22 mouse cellular contexts compared by ENCODE assay signal in the genomic region with DNA sequence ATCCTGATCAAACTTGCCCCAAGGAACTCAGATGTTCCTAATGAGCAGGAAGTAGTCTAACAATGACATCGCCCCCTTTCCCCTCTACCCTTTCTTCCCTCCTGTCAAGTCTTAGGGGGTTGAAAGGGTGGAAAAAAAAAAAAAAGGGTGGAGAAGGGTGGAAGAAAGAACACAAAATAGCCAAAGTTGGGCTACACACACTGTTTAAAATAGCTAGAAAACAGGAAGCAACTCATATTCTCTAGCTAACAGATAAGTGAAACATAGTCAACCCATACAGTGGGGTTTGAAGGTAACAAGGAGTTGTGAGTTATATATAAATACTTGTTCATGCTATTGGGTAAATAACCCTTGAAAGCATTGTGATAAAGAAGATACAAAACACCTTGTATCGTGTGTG. TPM values are rescaled to one million over a fixed set of nuclear protein-coding genes. Genes with fewer than 3 reads are reported as not detected.
DNase-seq lines count a peak whose midpoint lies in the region; TF ChIP-seq lines count a peak whose summit lies in the region.
"Had no signal": no experiment of that assay in that cellular context is flagged by ENCODE, and none has a peak within 500 bp of the region (broad histone marks: within the 10 kb centered on the region; RNA-seq: fewer than 3 reads in every experiment).

No protein-coding gene starts in this region.

- 0 out of 4 replicates have a peak, but pooled peaks of 1 of the 2 experiments have one; percentile 4 for TF ChIP-seq EP300 in MEL (IDR thresholded peaks at IDR 0.05; ENCODE audit: low read depth in 1 of 2, low read length in 2 of 2)

- TF ChIP-seq CTCF in MEL (IDR thresholded peaks at IDR 0.05 in 2 of 3, conservative IDR thresholded peaks at IDR 0.05 in 1 of 3; ENCODE audit: control insufficient read depth in 1 of 3, insufficient read depth in 1 of 3, low read depth in 2 of 3, low read length in 3 of 3, poor library complexity in 1 of 3, severe bottlenecking in 1 of 3) = no peak

- peaks cover 5 to 21% of the 10 kb centered on the region in 2 experiments for H3K4me1 ChIP-seq in MEL (ENCODE audit: control insufficient read depth in 1 of 2, insufficient read depth in 2 of 2, low read length in 2 of 2)

- H3K9me3 ChIP-seq in MEL (replicated peaks; ENCODE audit: insufficient read depth, low read length) = no peaks in the 10 kb centered on the region
- H3K9me3 ChIP-seq: G1E had no signal

- H3K4me3 ChIP-seq in MEL (ENCODE audit: control insufficient read depth in 1 of 2, insufficient read depth in 1 of 2, low read depth in 2 of 2, low read length in 2 of 2) = no peak overlapping the region

- peak overlapping the region; percentile 27; the same call in 1 of the 2 replicates for H3K27ac ChIP-seq in MEL (ENCODE audit: control insufficient read depth, low read depth, low read length)

- TF ChIP-seq POLR2A in MEL (IDR thresholded peaks at IDR 0.05; ENCODE audit: control insufficient read depth in 1 of 2, insufficient read depth in 1 of 2, low read depth in 1 of 2, low read length in 2 of 2, poor library complexity in 1 of 2) = no peak

- peaks cover 29% of the 10 kb centered on the region for H3K79me2 ChIP-seq in MEL (ENCODE audit: control insufficient read depth, insufficient read depth, low read length, poor library complexity)

- DNase-seq in MEL (ENCODE audit: low read depth, low spot score) = peak; percentile 62
- DNase-seq in spleen, adult 12 weeks (ENCODE audit: low spot score) = no peak
- DNase-seq: adrenal gland, adult 2 months; adrenal gland, adult 8-10 months; adrenal gland, postnatal 10 days; adrenal gland, postnatal 14 days; adrenal gland, postnatal 25 days; adrenal gland, postnatal 36 days; B cell, adult 2 months; cerebellum, adult 11 months; cerebellum, adult 11-12 months; cerebellum, adult 18-20 months; cerebellum, adult 2 months; cerebellum, adult 8-10 months had no signal

- no peaks in the 10 kb centered on the region for H3K27me3 ChIP-seq in MEL (ENCODE audit: control insufficient read depth in 1 of 2, insufficient read depth in 2 of 2, low read length in 2 of 2)
- H3K27me3 ChIP-seq: CH12.LX, Patski had no signal

- TF ChIP-seq RAD21 in MEL (IDR thresholded peaks at IDR 0.05; ENCODE audit: low read depth, low read length) = no peak

- H3K36me3 ChIP-seq in MEL (ENCODE audit: control insufficient read depth in 1 of 2, insufficient read depth in 2 of 2, low read length in 2 of 2) = peaks cover 0 to 31% of the 10 kb centered on the region in 2 experiments; a peak in 3 of 4 replicates

- no peak overlapping the region for H3K9ac ChIP-seq in MEL (ENCODE audit: control insufficient read depth, low read depth, low read length, poor library complexity, severe bottlenecking)

TF ChIP-seq in MEL, 35 proteins besides CTCF, POLR2A, EP300 and RAD21:
- TF ChIP-seq SIN3A (IDR thresholded peaks at IDR 0.05; ENCODE audit: low read length) (peak; percentile 35; the same call in 1 of the 2 replicates), GATA1 (IDR thresholded peaks at IDR 0.05; ENCODE audit: low read depth, low read length) (peak; percentile 41; the same call in 1 of the 2 replicates), MXI1 (IDR thresholded peaks at IDR 0.05; ENCODE audit: low read depth, low read length) (no peak), ZNF384 (IDR thresholded peaks at IDR 0.05; ENCODE audit: low read depth, low read length) (peak; percentile 67; the same call in 1 of the 2 replicates)

RNA-seq across cellular contexts. Expression of a gene that starts 19.7 kb away (rescaled TPM):
- total RNA-seq in MEL (2012; rRNA removed) = 0.82 and 1.4 TPM in 2 replicates
- polyA plus RNA-seq in MEL (2012; ENCODE audit: insufficient read depth in 1 of 2, insufficient read length in 2 of 2, low read depth in 1 of 2, low replicate concordance in 2 of 2, missing spikeins in 1 of 2) = 1 to 10 TPM in 1 of 2 experiments, not detected in 1; 3.6 TPM
- polyA plus RNA-seq: G1E had no signal

RNA-seq across cellular contexts. Expression of a gene that starts 49.7 kb away (rescaled TPM):
- total RNA-seq in MEL (2012; rRNA removed) = not detected in 2 replicates
- not detected for polyA plus RNA-seq in MEL (2012; ENCODE audit: insufficient read depth in 1 of 2, insufficient read length in 2 of 2, low read depth in 1 of 2, low replicate concordance in 2 of 2, missing spikeins in 1 of 2)
- total RNA-seq: ES-E14, G1E had no signal
- polyA plus RNA-seq: activated CD4-positive, CD25-positive, alpha-beta regulatory T cell, adult 4 months; brain, embryonic 14.5 days; C2C12; CD4-positive, CD25-positive, alpha-beta regulatory T cell, adult 4 months; cerebellum, adult 2 months; G1E; Patski had no signal
